Mouse (Mus musculus): ENCODE results near the gene Tex46. TPM values are rescaled to one million over a fixed set of nuclear protein-coding genes. Genes with fewer than 3 reads are reported as not detected.

The Tex46 gene
- total RNA-seq, 2 experiments from 2014 or later = not detected

Small RNAs within 50 kb of the gene (microRNA-seq; reads per million reads assigned to microRNA genes)
- not detected for gene Gm22180

Other genes starting within 250 kb of the Tex46 start
- gene Htr1d, start 186.9 kb upstream of the Tex46 start, total RNA-seq (2021) = 1 to 10 TPM; 3.0 to 3.4 TPM
- under 1 TPM; 0.46 to 0.58 TPM for gene 6030445D17Rik, start 148.2 kb upstream of the Tex46 start, total RNA-seq (2021)
- 10 to 100 TPM; 24.6 to 33.8 TPM for gene Luzp1, start 140.7 kb upstream of the Tex46 start, total RNA-seq (2021)
- 100 to 1,000 TPM; 194 to 205 TPM for gene Kdm1a, start 7.7 kb upstream of the Tex46 start, total RNA-seq (2021)
- under 1 TPM in 1 of 2 experiments, not detected in 1; 0.12 TPM for gene Lactbl1, start 12.2 kb downstream of the Tex46 start, total RNA-seq (2021)
- 10 to 100 TPM; 73.6 to 75.3 TPM for gene Ephb2, start 225.6 kb downstream of the Tex46 start, total RNA-seq (2021)